Comparison of ENCODE assay signal across 8 mouse cellular contexts in genomic region chr4:133240934-133241908, GRCm38 (mm10). TPM values are rescaled to one million over a fixed set of nuclear protein-coding genes. Genes with fewer than 3 reads are reported as not detected.
DNase-seq lines count a peak whose midpoint lies in the region.

No protein-coding gene starts in this region.

- peak overlapping the region; percentile 95 for H3K4me3 ChIP-seq in megakaryocyte, embryonic 14.5 days (replicated peaks)

- peaks cover 56% of the 10 kb centered on the region for H3K27me3 ChIP-seq in megakaryocyte, embryonic 14.5 days (replicated peaks)

- peaks cover 85% of the 10 kb centered on the region for H3K4me1 ChIP-seq in megakaryocyte, embryonic 14.5 days

- no peaks in the 10 kb centered on the region for H3K36me3 ChIP-seq in megakaryocyte, embryonic 14.5 days (replicated peaks; ENCODE audit: low read length)

- DNase-seq in adrenal gland, adult (ENCODE audit: inconsistent age in 2 of 2, low spot score in 1 of 2), result peak; percentile 94 to 100
- DNase-seq in embryo, embryonic 10 days (ENCODE audit: low spot score), result peak; percentile 91
- DNase-seq in gastrocnemius, postnatal 10 days, result peak; percentile 88
- peak; percentile 92 for DNase-seq in induced T-regulatory cell, adult 2 months (ENCODE audit: low read depth)
- peak; percentile 54 to 86 for DNase-seq in left cerebral cortex, adult 9 months (ENCODE audit: low spot score in 2 of 2)
- DNase-seq in right cerebral cortex, adult 2 months (ENCODE audit: low spot score in 2 of 2), result peak; percentile 83 to 88
- peak; percentile 65 for DNase-seq in urinary bladder, postnatal 10 days (ENCODE audit: low spot score)

- no peaks in the 10 kb centered on the region for H3K9me3 ChIP-seq in megakaryocyte, embryonic 14.5 days

RNA-seq across cellular contexts. Expression of gene Map3k6, which starts 0.6 kb away (rescaled TPM):
- 1 to 10 TPM; 2.1 to 5.5 TPM for total RNA-seq in gastrocnemius, postnatal 10 days (2021)
- polyA plus RNA-seq in megakaryocyte, embryonic 14.5 days (2012; ENCODE audit: insufficient read depth, low replicate concordance), result 4.1 and 11.6 TPM in 2 replicates

RNA-seq across cellular contexts. Expression of gene Sytl1, which starts 21.7 kb away (rescaled TPM):
- total RNA-seq in gastrocnemius, postnatal 10 days (2021), result 1 to 10 TPM; 1.1 to 1.4 TPM
- polyA plus RNA-seq in megakaryocyte, embryonic 14.5 days (2012; ENCODE audit: insufficient read depth, low replicate concordance), result 6.0 TPM in 1 of 2 replicates, not detected in the other

RNA-seq across cellular contexts. Expression of gene Gpr3, which starts 28.9 kb away (rescaled TPM):
- total RNA-seq in gastrocnemius, postnatal 10 days (2021), result not detected
- not detected in 2 replicates for polyA plus RNA-seq in megakaryocyte, embryonic 14.5 days (2012; ENCODE audit: insufficient read depth, low replicate concordance)

RNA-seq across cellular contexts. Expression of gene Cd164l2, which starts 29.3 kb away (rescaled TPM):
- total RNA-seq in gastrocnemius, postnatal 10 days (2021), result not detected
- polyA plus RNA-seq in megakaryocyte, embryonic 14.5 days (2012; ENCODE audit: insufficient read depth, low replicate concordance), result 1.7 and 2.5 TPM in 2 replicates

RNA-seq across cellular contexts. Expression of gene Tmem222, which starts 36.4 kb away (rescaled TPM):
- total RNA-seq in gastrocnemius, postnatal 10 days (2021), result 10 to 100 TPM; 23.6 to 25.9 TPM
- polyA plus RNA-seq in megakaryocyte, embryonic 14.5 days (2012; ENCODE audit: insufficient read depth, low replicate concordance), result 5.8 and 12.2 TPM in 2 replicates

Comparison
In these comparisons a context has a peak if more than half of its experiments do, and no peak if none do; other contexts are left out.
1. Peak in every context shown above with its lines: DNase-seq and H3K4me3 ChIP-seq.